Mouse (Mus musculus) thymus, adult 2 months (tissue): ENCODE data around the gene Adcy3. TPM values are rescaled to one million over a fixed set of nuclear protein-coding genes. Genes with fewer than 3 reads are reported as not detected.

Experiments
- DNase-seq: peaks from one replicate; pipeline ENCODE4 v3.0.0; 2021
- H3K27ac ChIP-seq: fragments of 200-500 bp; 2 replicates; pipeline ENCODE4 v1.5.1; 2012; ENCODE audit warnings: low read length, control low read depth; ENCODE audit not compliant: control insufficient read depth, insufficient read depth
- H3K27me3 ChIP-seq: fragments of 200-500 bp; 2 replicates; pipeline ENCODE4 v1.6.1; 2012; ENCODE audit warnings: mild to moderate bottlenecking, low read length, moderate library complexity, mixed read lengths; ENCODE audit not compliant: control insufficient read depth, insufficient read depth
- H3K36me3 ChIP-seq: fragments of 200-500 bp; 2 replicates; pipeline ENCODE4 v1.6.1; 2012; ENCODE audit warnings: mild to moderate bottlenecking, low read length, moderate library complexity; ENCODE audit not compliant: control insufficient read depth, insufficient read depth
- H3K4me1 ChIP-seq: fragments of 200-500 bp; replicated peaks from 2 replicates; pipeline ENCODE4 v1.6.1; 2012; ENCODE audit warnings: low read length; ENCODE audit not compliant: control insufficient read depth, insufficient read depth
- H3K4me3 ChIP-seq: fragments of 200-500 bp; 2 replicates; pipeline ENCODE4 v1.5.1; 2012; ENCODE audit warnings: mild to moderate bottlenecking, low read length, control low read depth, moderate library complexity; ENCODE audit not compliant: control insufficient read depth, insufficient read depth
- CTCF ChIP-seq: fragments of 200-500 bp; IDR thresholded peaks from 2 replicates; pipeline ENCODE4 v1.5.1; 2012; ENCODE audit warnings: mild to moderate bottlenecking, control low read depth, low read length, moderate library complexity, borderline replicate concordance; ENCODE audit not compliant: control insufficient read depth, poor library complexity, insufficient read depth; ENCODE audit errors: extremely low read depth
- POLR2A ChIP-seq: fragments of 200-500 bp; IDR thresholded peaks from 2 replicates; pipeline ENCODE4 v1.6.1; 2012; ENCODE audit warnings: mild to moderate bottlenecking, low read length, control low read depth, moderate library complexity; ENCODE audit not compliant: control insufficient read depth, poor library complexity, insufficient read depth; ENCODE audit errors: extremely low read depth
- WGBS: fragments of 180-500 bp; shearing (Covaris S2); methylation state at CpG from one replicate; pipeline ENCODE4 v1.1.7; 2018; 5-methylcytosine and 5-hydroxymethylcytosine counted together
- polyA plus RNA-seq: library from polyadenylated mRNA; depleted of rRNA; stranded (reverse); fragments of >200 nt; gene quantifications from 2 replicates; pipeline ENCODE4 v1.2.3, GENCODE M21; 2012

Gene Adcy3
- polyA plus RNA-seq, 1 experiment = 20.8 TPM

- no peak for TF ChIP-seq POLR2A
- no peak for TF ChIP-seq CTCF
Measured at GRCm38 (mm10) chr12:4173108-4173790, 40.3 kb downstream of the Adcy3 start.

GRCm38 (mm10) chr12:4178839-4179238, 45.9 kb downstream of the Adcy3 start:
- TF ChIP-seq POLR2A (no peak), CTCF (no peak)
- Histone ChIP-seq H3K36me3 (no peaks in the 10 kb centered on the region), H3K4me1 (no peaks in the 10 kb centered on the region), H3K27me3 (no peaks in the 10 kb centered on the region), H3K27ac (no peak overlapping the region), H3K4me3 (no peak overlapping the region)
- 90% methylated on average over 5 of the region's 5 CpGs for WGBS
- no peak for DNase-seq

More at GRCm38 (mm10) chr12:4173108-4173790, 40.3 kb downstream of the Adcy3 start:
- Histone ChIP-seq H3K36me3 (no peaks in the 10 kb centered on the region), H3K4me1 (no peaks in the 10 kb centered on the region), H3K27ac (no peak overlapping the region), H3K27me3 (no peaks in the 10 kb centered on the region), H3K4me3 (no peak overlapping the region)
- WGBS = 94% methylated on average over 15 of the region's 15 CpGs
- DNase-seq = no peak

GRCm38 (mm10) chr12:4179671-4180233, 46.8 kb downstream of the Adcy3 start:
- WGBS = 96% methylated on average over 6 of the region's 6 CpGs
- Histone ChIP-seq H3K27me3 (no peaks in the 10 kb centered on the region), H3K36me3 (no peaks in the 10 kb centered on the region), H3K4me3 (no peak overlapping the region), H3K27ac (no peak overlapping the region), H3K4me1 (no peaks in the 10 kb centered on the region)
- TF ChIP-seq CTCF (no peak), POLR2A (no peak)
- no peak for DNase-seq

- H3K27ac ChIP-seq = no peak overlapping the region
- no peaks in the 10 kb centered on the region for H3K36me3 ChIP-seq
- TF ChIP-seq POLR2A (no peak), CTCF (no peak)
- H3K4me3 ChIP-seq = no peak overlapping the region
- no peak for DNase-seq
- no peaks in the 10 kb centered on the region for H3K27me3 ChIP-seq
- no peaks in the 10 kb centered on the region for H3K4me1 ChIP-seq
- 57% methylated on average over 3 of the region's 3 CpGs for WGBS
Measured at GRCm38 (mm10) chr12:4180507-4180906, 47.6 kb downstream of the Adcy3 start.

DNA sequence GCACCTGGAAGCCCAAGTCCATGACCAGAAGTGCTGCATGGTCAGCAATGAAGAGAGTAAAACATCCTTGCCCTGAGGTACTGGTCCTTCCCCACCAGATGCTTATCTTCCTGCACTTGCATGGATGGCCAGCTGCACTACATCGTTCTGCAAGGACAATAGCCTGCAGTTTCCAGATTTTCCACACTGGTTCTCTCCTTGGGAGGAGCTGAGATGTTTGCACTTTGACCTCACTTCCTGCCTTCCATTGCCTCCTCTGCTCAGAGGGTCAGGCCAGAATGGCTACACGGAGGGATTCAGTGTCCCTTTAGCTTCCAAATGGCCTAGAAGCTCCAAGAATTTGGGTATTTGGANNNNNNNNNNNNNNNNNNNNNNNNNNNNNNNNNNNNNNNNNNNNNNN, 51.7 kb downstream of the Adcy3 start:
- 90% methylated on average over 2 of the region's 2 CpGs for WGBS
- no peaks in the 10 kb centered on the region for H3K27me3 ChIP-seq
- H3K4me1 ChIP-seq = peaks cover 10% of the 10 kb centered on the region
- no peak overlapping the region for H3K27ac ChIP-seq
- no peak for DNase-seq
- no peak for TF ChIP-seq CTCF
- H3K36me3 ChIP-seq = no peaks in the 10 kb centered on the region
- no peak overlapping the region for H3K4me3 ChIP-seq

DNA sequence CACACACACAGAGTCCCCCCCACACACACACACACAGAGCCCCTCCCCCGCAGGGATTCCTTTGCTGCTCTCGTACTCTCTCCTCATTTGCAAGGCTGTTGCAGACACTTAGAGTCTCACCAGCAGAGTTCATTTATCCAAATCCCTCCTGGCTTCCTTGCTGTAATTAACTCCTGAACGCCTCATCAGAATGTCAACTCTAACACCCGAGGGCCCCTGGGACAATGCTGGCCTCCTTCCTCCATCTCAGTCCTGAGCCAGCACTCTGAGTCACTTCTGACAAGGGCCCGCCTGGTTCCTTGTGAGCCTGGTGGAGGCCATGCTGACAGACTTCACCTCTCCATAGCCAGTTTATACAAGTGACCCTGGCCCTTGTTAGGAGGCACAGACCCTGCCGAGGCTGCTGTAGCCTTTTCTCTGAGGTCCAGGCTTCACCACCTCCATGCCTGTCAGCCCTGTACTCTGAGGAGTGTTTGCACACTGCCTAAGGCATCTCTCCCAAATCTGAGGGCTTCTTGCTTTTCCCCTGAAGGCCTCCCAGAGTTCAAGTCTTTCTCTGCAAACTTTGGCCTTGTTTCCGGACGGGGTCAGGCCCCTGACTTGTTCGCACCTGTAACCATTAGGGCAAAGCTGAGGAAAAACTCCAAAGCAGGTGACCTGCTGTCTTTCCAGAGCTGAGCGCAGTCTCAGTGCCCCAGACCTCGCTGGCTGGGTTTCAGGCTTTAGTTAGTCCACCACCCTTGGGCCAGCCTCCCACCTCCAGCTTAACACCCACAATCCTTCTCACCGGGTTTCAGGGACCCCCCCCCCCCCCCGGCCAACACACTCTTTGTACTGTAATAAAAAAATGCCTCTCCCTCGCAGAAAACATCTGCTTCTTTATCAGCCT, 55.5 kb downstream of the Adcy3 start:
- Histone ChIP-seq H3K36me3 (no peaks in the 10 kb centered on the region), H3K4me1 (peaks cover 10% of the 10 kb centered on the region), H3K27ac (peak overlapping the region; percentile 24; the same call in 1 of the 2 replicates), H3K4me3 (no peak overlapping the region), H3K27me3 (no peaks in the 10 kb centered on the region)
- no peak for DNase-seq
- no peak for TF ChIP-seq POLR2A
- no peak for TF ChIP-seq CTCF
- 64% methylated on average over 14 of the region's 14 CpGs for WGBS

- TF ChIP-seq CTCF = peak; percentile 78; the same call in 1 of the 2 replicates
- no peak for TF ChIP-seq POLR2A
- H3K27ac ChIP-seq = no peak overlapping the region
- 35% methylated on average over 5 of the region's 5 CpGs for WGBS
- H3K36me3 ChIP-seq = no peaks in the 10 kb centered on the region
- no peak overlapping the region for H3K4me3 ChIP-seq
- H3K27me3 ChIP-seq = no peaks in the 10 kb centered on the region
- H3K4me1 ChIP-seq = peaks cover 10% of the 10 kb centered on the region
- DNase-seq = peak; percentile 56
Measured at GRCm38 (mm10) chr12:4189060-4189447, 56.2 kb downstream of the Adcy3 start.
